Mouse (Mus musculus) C2C12 (cell line): ENCODE measurements around the gene Ank3.

Source experiments
- CTCF ChIP-seq: IDR thresholded peaks from one replicate; pipeline ENCODE4 v1.5.1; 2011; ENCODE audit not compliant: control insufficient read depth, insufficient read depth, insufficient read length
- FOSL1 ChIP-seq: IDR thresholded peaks from one replicate; pipeline ENCODE4 v1.8.0; 2011; ENCODE audit warnings: mild to moderate bottlenecking, low read length; ENCODE audit not compliant: poor library complexity, insufficient read depth, severe bottlenecking
- MAX ChIP-seq: IDR thresholded peaks from one replicate; pipeline ENCODE4 v1.6.1; 2011; ENCODE audit warnings: mild to moderate bottlenecking, control low read depth
- MYOG ChIP-seq: IDR thresholded peaks from one replicate; pipeline ENCODE4 v1.6.1; 2011; ENCODE audit not compliant: control insufficient read depth, insufficient read length; ENCODE audit errors: extremely low read depth
- USF1 ChIP-seq: IDR thresholded peaks from one replicate; pipeline ENCODE4 v1.6.1; 2011; ENCODE audit warnings: low read depth, mild to moderate bottlenecking, control low read depth, moderate library complexity

- TF ChIP-seq USF1 (no peak), MAX (no peak), CTCF (no peak), MYOG (no peak), FOSL1 (no peak)
Measured at GRCm38 (mm10) chr10:69927012-69927411, 528.4 kb downstream of the Ank3 start.
